Mouse (Mus musculus): ENCODE results near the gene Herpud2.

- TF ChIP-seq CTCF (IDR thresholded peaks at IDR 0.05; ENCODE audit: low read depth) (no peak), EP300 (IDR thresholded peaks at IDR 0.05; ENCODE audit: low read depth) (no peak)
Observed at GRCm38 (mm10) chr9:25158218-25158617, 6.6 kb upstream of the Herpud2 start.
